Mouse (Mus musculus): ENCODE measurements at regions not wholly inside any gene's neighbourhood (a gene's known extent, or its start where the extent isn't known, plus 50 kb on each side); places are given as distances from the start of the nearest gene placed in this dataset.

GRCm38 (mm10) chr16:62681880-62682279 is 104.7 kb downstream of the Nsun3 start:
- DNase-seq = no peak

DNA sequence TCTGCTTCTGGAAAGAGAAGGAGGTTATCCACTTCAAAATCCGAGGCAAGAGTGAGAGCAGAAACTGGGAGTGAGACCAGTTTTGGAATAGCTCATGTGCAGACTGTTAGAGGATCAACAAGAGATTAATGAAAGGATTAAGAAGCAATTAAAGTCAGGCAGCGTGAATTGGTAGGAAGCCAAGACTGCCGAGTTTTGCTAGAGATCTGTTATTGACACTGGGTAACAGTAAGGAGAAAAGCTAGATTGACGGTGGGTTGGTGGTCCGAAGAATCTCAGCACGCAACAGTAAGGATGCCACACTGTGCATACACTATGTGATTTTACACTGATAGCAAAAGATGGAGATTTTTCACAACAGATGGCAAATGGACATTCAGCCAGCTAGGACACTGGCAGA is 109.8 kb downstream of the Nsun3 start:
- peak; percentile 59 for DNase-seq

GRCm38 (mm10) chr16:62657383-62657782 is 129.2 kb downstream of the Nsun3 start:
- DNase-seq = no peak

- no peak for DNase-seq
Measured at GRCm38 (mm10) chr16:62654436-62654835, 132.2 kb downstream of the Nsun3 start.

- DNase-seq = no peak
Measured at GRCm38 (mm10) chr16:62653817-62654216, 132.8 kb downstream of the Nsun3 start.

- DNase-seq = no peak
Measured at GRCm38 (mm10) chr16:62652769-62653465, 133.7 kb downstream of the Nsun3 start.

DNA sequence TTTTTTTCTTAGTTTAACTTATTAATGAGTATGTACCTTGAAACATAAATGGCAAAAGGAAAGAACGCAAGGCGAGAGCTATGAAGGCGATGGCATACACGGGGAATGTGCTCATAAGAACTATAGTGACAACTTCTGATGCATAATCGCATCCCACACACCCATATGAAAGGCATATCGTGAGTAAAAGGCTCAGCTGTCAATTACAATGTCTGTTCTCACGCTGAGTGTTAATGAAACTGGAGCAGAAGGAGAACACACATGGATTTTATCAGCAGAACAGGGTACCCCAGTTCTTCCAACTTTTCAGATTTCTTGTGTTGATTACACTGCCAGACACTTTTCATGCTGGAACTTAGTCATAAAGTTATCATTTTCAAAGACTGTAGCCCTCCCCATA is 135.8 kb downstream of the Nsun3 start:
- no peak for DNase-seq

DNA sequence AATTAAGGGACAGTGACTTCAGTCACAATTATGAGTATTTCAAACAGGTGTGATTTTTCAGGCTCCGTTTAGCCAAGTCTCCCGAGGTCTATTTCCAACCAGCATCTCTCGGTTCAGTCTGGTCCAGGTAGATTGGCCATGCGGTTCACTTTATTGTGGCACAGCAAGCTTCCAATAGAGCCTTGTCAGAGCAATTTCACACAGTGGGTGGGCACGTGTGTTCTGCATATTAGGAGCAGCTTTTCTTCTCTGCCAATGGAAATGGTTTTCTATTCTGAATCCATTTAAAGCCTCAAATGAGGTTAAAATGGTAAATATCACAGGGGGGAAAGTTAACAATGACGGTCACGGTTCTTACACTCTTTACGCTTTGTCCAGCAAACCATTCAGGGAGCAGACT is 138.3 kb downstream of the Nsun3 start:
- no peak for DNase-seq

DNA sequence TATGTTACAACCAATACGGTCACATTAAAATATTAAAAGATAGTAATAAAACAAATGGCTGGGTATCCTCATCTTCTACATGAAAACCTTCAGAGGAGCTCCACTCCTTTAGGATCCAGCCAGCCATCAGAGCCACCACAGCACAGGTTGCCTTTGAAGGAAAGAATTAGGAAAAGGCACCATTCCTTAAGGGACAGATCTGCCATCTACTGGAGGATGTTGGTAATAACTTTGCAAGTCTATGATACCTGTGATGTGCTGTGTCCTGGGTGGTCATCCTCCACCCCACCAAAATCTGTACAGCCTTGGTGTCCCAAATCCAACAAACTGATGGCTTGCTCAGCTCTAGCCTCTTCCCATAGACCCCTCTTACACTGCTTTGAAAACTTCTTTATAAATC is 140.5 kb downstream of the Nsun3 start:
- DNase-seq = peak; percentile 53

- DNase-seq = no peak
Measured at GRCm38 (mm10) chr16:62642859-62643403, 143.7 kb downstream of the Nsun3 start.

GRCm38 (mm10) chr16:62623938-62624337 is 162.7 kb downstream of the Nsun3 start:
- DNase-seq = peak; percentile 6

DNA sequence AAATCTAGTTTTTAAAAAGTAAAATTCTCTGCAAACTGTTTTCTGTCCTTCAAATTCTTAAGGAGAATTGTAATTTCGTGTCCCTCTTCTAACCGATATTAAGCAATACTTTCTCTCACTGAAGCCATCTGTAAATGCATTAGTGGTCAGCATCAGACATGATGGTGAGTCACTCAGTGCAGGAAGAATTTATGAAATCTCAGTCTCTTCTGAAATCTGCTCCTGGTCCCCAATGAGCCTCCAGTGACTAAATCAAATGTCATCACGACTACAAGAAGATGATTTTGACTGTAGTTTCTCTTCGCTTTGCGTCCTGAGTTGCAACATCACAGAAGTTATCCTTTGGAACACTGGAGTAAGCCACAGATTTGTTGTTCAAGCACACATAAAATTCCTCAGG is 175.7 kb downstream of the Nsun3 start:
- no peak for DNase-seq

- DNase-seq = no peak
Measured at GRCm38 (mm10) chr16:62608617-62609016, 178.0 kb downstream of the Nsun3 start.

DNA sequence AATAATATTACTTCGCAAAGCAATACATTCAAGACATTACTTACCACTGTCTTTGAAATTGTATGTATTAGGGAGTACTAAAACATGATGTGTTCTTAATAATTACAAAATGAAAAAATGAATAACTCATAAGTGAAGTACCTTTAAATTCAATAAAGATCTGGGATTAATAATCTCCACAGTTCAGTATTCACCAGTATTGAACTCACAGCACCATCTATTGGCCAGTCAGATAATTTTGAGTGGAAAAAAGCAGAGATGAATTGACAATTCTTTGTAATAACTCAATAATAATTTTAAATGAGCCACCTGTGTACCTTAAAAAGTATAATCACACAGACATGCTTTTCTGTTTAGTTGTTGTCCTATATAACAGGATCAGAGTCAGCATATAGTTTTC is 180.7 kb downstream of the Nsun3 start:
- DNase-seq = no peak

DNA sequence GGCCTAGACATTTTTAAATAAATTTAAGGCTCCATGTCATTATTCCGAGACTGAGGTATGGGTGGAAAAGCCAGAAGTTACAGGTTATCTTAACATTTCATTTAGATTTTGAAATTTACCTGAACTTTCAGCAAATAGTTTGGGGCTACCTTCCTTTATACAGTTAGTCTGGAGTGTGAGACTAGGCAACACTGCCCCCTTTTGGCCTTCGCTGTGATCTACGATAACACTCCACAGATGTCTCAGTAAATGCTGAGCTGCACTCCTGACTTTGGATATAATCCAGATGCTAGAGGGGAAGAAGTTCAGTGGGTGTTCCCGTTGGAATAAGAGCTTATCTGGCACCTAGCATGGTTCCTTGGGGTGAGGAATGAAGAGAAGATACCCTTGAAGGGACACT is 224.6 kb downstream of the Nsun3 start:
- peak; percentile 50 for DNase-seq

DNA sequence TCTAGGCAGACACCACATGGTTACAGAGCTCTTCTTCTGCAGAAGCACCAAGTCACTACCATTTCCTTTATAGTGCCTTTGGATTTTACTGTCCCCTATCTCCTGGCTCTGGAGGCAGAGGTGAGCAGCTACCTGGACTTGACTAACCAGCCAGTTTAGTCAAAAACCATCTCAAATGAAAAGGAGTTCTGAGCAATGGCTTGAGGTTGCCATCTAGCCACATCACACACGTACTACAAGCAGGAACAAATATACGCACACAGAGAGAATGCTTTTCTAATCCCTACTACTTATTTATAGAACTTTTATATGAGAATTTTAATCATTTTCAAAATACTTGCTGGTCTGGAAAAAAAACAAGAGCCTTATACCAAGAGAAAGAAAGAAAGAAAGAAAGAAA is 243.5 kb downstream of the Nsun3 start:
- no peak for DNase-seq

DNA sequence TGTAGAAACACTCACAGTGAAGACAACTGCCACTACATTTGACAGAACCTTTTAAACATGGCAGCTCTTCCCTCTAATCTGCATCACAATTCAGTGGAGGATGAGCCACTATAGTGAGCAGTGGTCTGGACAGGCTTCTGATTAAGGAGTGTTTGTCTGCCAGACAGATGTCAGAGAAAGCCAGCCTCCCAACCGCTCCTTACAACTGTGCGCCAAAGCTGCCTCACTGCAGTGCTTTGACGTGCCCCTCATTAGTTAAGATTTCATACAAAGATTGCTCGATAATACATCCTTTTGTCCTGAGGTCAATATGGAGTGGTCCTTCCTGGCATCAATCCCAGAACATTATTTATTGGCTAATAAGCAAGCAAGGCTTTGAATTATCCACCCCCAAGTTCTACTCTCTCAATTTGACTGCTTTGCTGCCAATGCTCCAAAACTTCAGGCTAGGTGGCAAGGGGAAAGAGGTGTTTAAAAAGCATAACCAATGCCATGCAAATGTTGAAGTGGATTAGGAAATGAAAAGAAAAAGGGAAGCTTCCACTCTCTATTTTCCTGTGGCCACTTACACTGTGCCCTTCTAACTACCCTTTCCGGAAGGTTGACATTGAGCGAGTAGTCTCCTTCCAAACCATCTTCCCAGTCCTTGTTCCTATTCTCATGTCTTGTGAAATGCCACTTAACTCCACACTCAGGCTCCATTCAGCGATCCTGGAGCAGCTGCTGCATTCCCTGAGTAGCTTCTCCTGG is 248.7 kb downstream of the Nsun3 start:
- peak; percentile 83 for DNase-seq

DNA sequence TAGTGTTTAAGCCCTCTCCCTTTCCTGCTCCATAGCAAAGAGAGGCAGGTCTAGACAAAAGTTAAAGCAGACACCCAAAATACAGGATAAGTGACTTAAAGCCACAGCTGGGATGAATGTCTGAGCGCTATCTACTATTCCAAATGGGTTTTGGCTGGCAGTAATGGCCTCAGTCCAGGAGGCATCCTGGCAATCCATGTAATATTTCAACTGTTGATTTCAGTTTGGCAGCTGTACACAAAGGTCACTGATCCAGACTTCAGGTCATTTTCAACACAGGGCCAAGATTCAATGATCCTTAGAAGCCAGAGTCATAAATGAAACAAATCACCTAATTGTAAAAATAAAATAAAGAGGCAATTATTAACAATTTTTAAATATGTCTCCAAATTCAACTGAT is 277.3 kb downstream of the Nsun3 start:
- DNase-seq = no peak

DNA sequence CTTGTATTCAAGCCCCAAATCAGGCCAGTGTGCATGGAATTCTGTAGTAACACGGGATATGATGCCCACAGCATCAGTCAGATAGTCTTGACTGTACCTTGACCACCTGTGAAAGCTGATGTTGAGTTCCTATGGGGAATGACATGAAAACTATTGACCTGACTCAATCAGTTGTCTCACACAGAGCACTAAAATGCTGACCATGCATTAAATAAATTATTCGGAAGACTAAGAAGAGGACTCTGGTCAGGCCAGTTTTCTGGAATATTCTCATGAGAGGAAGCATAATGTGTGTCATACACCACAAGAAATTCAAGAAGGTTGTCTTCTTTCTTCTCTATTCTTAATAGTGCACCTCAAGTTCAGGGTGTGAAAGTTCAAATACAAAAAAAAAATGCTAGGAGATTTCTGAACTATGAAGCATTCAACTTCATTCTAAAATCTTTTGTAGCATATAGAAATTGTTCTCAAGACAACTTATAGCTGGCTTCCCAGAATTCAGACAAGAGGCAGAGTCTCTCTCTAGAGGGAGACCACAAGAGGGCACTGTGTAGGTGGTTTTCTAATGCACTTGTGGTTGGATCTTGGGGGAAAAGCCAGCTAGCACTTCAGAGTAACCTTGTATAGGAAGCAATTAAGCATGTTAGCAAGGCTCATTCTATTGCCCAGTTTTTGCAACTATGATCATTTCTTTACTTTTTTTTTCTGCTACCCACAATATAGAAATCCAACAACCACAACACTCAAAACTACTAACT is 279.7 kb downstream of the Nsun3 start:
- peak; percentile 54 for DNase-seq

GRCm38 (mm10) chr16:62500870-62501269 is 285.7 kb downstream of the Nsun3 start:
- peak; percentile 8 for DNase-seq

DNA sequence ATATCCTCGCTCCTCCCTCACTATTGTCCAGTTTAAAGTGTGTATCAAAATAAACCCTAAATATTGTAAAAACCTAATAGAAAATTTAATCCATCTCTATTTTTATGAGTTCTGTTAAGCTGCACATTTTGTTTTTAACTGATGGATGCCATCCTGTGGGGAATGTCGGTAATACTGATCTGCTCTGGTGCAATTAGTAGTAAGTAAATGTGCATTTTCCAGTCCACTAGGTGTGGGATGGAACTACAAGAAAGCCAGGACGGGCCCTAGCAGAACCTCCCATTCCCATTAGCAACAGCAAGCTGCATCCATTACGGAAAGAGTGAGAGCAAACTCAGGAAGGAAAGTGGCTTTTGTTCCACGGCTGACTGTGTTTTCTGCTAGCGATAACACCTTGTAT is 286.3 kb downstream of the Nsun3 start:
- peak; percentile 26 for DNase-seq

DNA sequence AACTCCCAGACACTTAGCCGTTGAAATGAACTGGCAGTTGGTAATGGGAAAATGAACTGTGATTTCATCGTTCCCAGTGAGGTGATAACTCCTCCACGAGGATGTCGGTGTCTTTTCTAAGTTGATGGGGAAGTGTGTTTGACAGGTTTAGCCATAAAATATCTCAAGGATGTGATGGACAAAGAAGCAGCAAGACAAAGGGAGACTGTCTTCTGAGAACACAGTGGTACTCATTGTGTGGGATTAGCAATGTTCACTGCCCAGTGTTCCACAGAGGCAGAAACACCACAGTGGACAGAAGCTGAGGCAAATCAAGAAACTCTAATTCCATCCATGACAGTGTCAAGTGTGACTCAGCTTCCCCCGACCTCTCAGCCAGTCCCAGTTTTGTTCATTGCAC is 287.9 kb downstream of the Nsun3 start:
- peak; percentile 66 for DNase-seq

GRCm38 (mm10) chr16:62496697-62497096 is 289.9 kb downstream of the Nsun3 start:
- no peak for DNase-seq

- DNase-seq = no peak
Measured at GRCm38 (mm10) chr16:62470133-62470532, 316.5 kb downstream of the Nsun3 start.
